Mouse (Mus musculus) neural tube, embryonic 11.5 days (tissue): ENCODE results near the gene Atp6v0b. TPM values are rescaled to one million over a fixed set of nuclear protein-coding genes. Genes with fewer than 3 reads are reported as not detected.

Source experiments
- ATAC-seq: fragments of 200-750 bp; cut with Nextera tagmentation; 2 replicates; pipeline ENCODE4 v1.8.0; 2017; ENCODE audit warnings: moderate number of reproducible peaks, mild to moderate bottlenecking, moderate TSS enrichment, moderate library complexity; ENCODE audit not compliant: insufficient read depth, low FRiP score, low TSS enrichment
- DNase-seq: peaks from one replicate; pipeline ENCODE4 v3.0.0-alpha.2; 2015; ENCODE audit warnings: low spot score
- H3K27ac ChIP-seq: fragments of 300-500 bp; sonication (generic); 2 replicates; pipeline ENCODE4 v1.5.1; 2014; ENCODE audit warnings: low read depth, mild to moderate bottlenecking, low read length
- H3K27me3 ChIP-seq: fragments of 300-500 bp; sonication (generic); 2 replicates; pipeline ENCODE4 v1.6.1; 2014; ENCODE audit warnings: mild to moderate bottlenecking, low read length, mixed read lengths; ENCODE audit not compliant: control insufficient read depth, insufficient read depth
- H3K36me3 ChIP-seq: fragments of 300-500 bp; sonication (generic); 2 replicates; pipeline ENCODE4 v1.6.1; 2014; ENCODE audit warnings: mild to moderate bottlenecking, low read length, moderate library complexity, mixed read lengths; ENCODE audit not compliant: control insufficient read depth, insufficient read depth
- H3K4me1 ChIP-seq: fragments of 300-500 bp; sonication (generic); 2 replicates; pipeline ENCODE4 v1.6.1; 2014; ENCODE audit warnings: low read length, mixed read lengths; ENCODE audit not compliant: control insufficient read depth, insufficient read depth
- H3K4me2 ChIP-seq: fragments of 300-500 bp; sonication (generic); 2 replicates; pipeline ENCODE4 v1.6.1; 2014; ENCODE audit warnings: low read depth, mild to moderate bottlenecking, moderate library complexity
- H3K4me3 ChIP-seq: fragments of 300-500 bp; sonication (generic); 2 replicates; pipeline ENCODE4 v1.5.1; 2014; ENCODE audit warnings: low read depth, low read length
- H3K9ac ChIP-seq: fragments of 300-500 bp; sonication (generic); 2 replicates; pipeline ENCODE4 v1.6.1; 2014; ENCODE audit warnings: mild to moderate bottlenecking, low read length
- H3K9me3 ChIP-seq: fragments of 300-500 bp; sonication (generic); 2 replicates; pipeline ENCODE4 v1.6.1; 2016; ENCODE audit warnings: low read length; ENCODE audit not compliant: control insufficient read depth
- WGBS: fragments of 180-500 bp; shearing (Covaris S2); extraction: QIAGEN DNeasy Blood & Tissue Kit; methylation state at CpG from one replicate; pipeline ENCODE4 v1.1.7; 2014; 5-methylcytosine and 5-hydroxymethylcytosine counted together
- polyA plus RNA-seq: library from polyadenylated mRNA; unstranded; fragments of >200 nt; fragmentation: Nextera tagmentation; extraction: Ambion mirVana; gene quantifications from 2 replicates; pipeline ENCODE4 v1.2.1, GENCODE M21; 2014

The Atp6v0b gene
- polyA plus RNA-seq, 1 experiment from 2014 or later = 249 TPM

DNA sequence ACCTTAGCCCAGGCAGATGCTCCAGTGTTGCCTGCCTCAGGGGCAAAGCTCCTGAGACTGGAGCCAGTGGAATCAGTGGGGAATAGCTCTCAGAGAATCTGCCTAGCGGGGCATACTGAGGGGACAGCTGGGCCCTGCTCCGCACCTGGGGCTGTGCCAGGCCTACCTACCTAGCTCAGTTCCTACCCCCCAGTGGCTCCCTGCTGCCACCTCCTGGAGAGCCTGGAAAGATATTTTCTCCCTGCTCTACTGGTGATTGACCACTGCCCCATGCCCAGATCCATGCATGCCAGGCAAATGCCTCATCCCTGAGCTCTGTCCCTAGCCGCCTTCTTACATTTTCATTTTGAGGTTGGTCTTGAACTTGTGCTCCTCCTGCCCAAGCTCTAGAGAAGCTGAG lies 28.3 kb downstream of the Atp6v0b start:
- 82% methylated on average over 3 of the region's 3 CpGs for WGBS

DNA sequence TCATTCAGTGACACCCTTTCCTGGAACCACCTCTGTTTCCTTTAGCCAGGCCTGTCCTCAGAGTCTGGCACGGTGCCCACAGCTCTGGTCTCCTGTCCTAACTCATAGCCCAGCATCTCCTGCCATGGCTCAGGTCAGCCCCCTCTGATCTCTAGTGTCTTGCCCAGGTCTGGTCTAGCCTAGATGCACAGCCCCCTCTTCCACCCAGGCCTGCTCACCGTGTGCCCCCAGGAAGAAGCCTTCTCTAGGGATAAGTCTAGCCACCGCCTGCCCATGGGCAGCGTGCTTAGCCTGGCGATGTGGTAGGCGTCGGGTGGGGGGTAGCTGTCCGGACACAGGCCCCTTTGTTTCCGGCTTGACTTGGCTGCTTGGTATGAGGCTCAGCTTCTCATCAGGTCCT lies 32.0 kb downstream of the Atp6v0b start:
- H3K4me2 ChIP-seq = no peak overlapping the region
- no peak for DNase-seq
- no peak for ATAC-seq

More for the DNA sequence above, 28.3 kb downstream of the Atp6v0b start:
- Histone ChIP-seq H3K9ac (no peak overlapping the region), H3K4me2 (no peak overlapping the region), H3K27me3 (no peaks in the 10 kb centered on the region), H3K4me3 (no peak overlapping the region), H3K27ac (no peak overlapping the region), H3K9me3 (no peaks in the 10 kb centered on the region), H3K36me3 (no peaks in the 10 kb centered on the region), H3K4me1 (no peaks in the 10 kb centered on the region)
- ATAC-seq (no peak), DNase-seq (no peak)

DNA sequence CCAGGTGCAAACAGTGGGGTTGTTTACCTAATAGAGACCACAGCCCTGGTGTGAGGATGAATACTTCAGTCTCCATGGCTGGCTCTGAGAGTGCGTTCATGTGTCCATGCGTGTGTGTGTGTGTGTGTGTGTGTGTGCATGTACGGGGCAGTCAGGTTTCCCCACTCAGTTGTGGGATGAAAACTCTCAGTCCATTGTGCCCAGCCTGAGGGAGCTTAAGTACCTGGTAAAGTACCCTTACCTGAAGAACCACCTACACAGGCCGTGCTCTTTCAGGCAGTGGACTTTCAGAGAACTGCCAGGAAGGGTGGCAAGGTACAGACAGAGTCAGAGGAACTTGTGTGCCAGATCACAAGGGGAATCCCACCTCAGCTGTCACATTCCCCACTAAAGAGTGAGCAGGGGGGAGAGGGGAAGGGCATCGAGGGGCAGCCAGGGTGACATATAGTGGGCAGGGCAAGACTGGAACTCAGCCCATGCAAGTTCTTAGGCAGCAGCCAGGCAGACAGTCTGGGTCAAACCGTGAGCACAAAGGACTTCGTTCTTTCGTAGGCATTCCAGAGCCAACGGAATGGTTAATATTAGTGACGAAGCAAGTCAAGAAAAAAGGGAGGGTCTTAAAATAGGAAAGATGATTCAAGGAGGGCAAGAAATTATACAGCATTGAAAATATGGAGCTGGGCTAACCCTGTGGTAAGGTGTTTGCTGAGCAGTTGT lies 34.8 kb downstream of the Atp6v0b start:
- Histone ChIP-seq H3K27me3 (no peaks in the 10 kb centered on the region), H3K36me3 (no peaks in the 10 kb centered on the region), H3K4me1 (no peaks in the 10 kb centered on the region), H3K9ac (no peak overlapping the region), H3K4me2 (no peak overlapping the region), H3K27ac (no peak overlapping the region), H3K4me3 (no peak overlapping the region), H3K9me3 (no peaks in the 10 kb centered on the region)
- DNase-seq (no peak), ATAC-seq (no peak)
- WGBS = 90% methylated on average over 10 of the region's 10 CpGs

More for the DNA sequence above, 32.0 kb downstream of the Atp6v0b start:
- Histone ChIP-seq H3K9ac (no peak overlapping the region), H3K27me3 (no peaks in the 10 kb centered on the region), H3K27ac (no peak overlapping the region), H3K36me3 (no peaks in the 10 kb centered on the region), H3K4me1 (no peaks in the 10 kb centered on the region), H3K9me3 (no peaks in the 10 kb centered on the region), H3K4me3 (no peak overlapping the region)
- 84% methylated on average over 9 of the region's 9 CpGs for WGBS

DNA sequence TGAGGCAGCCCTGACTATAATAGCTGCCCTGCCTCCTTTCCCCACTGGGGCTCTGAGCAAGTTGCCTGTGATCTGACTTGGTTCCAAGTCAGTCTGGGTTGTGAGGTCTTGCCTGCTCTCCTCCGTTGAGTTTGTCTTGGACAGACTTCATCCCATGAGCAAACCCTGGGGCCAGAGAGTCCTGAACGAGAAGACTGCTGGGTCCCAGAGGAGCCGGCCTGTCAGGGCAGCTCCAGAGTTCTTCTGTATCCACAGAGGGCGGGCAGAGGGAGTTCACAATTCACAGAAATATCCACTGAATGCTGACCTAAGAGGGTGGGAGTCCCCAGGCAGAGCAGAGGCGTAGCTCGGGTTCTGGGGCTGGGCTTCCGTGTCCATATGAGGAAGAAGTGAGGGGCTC lies 36.3 kb downstream of the Atp6v0b start:
- Histone ChIP-seq H3K36me3 (no peaks in the 10 kb centered on the region), H3K4me2 (no peak overlapping the region), H3K27ac (no peak overlapping the region), H3K4me1 (no peaks in the 10 kb centered on the region), H3K9ac (no peak overlapping the region), H3K9me3 (no peaks in the 10 kb centered on the region), H3K4me3 (no peak overlapping the region), H3K27me3 (no peaks in the 10 kb centered on the region)
- DNase-seq = no peak
- 76% methylated on average over 7 of the region's 7 CpGs for WGBS
- no peak for ATAC-seq

DNA sequence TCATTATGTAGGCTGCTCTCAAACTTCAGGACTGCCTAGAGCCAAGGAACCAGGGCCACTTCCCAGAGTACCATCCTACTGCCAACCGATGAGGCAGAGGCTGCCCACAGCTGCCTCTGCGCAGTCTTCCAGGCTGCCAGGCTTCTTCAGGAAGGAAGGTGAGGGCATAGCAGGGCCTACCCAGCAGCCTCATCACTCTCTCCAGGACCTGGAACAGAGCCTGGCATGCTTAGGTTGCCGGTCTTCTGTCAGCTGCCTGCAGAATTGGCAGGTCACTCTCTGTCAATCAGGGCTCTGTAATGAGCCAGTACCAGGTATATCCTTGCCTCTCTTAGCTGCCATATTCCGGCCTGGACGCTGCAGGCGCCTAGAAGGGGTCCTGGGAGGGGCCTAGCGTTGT lies 37.0 kb downstream of the Atp6v0b start:
- ATAC-seq (no peak), DNase-seq (no peak)
- H3K4me3 ChIP-seq = no peak overlapping the region
- H3K9ac ChIP-seq = no peak overlapping the region
- no peaks in the 10 kb centered on the region for H3K27me3 ChIP-seq
- no peaks in the 10 kb centered on the region for H3K9me3 ChIP-seq
- WGBS = 87% methylated on average over 7 of the region's 7 CpGs
- H3K4me2 ChIP-seq = no peak overlapping the region
- no peaks in the 10 kb centered on the region for H3K4me1 ChIP-seq
- H3K27ac ChIP-seq = no peak overlapping the region
- H3K36me3 ChIP-seq = no peaks in the 10 kb centered on the region

DNA sequence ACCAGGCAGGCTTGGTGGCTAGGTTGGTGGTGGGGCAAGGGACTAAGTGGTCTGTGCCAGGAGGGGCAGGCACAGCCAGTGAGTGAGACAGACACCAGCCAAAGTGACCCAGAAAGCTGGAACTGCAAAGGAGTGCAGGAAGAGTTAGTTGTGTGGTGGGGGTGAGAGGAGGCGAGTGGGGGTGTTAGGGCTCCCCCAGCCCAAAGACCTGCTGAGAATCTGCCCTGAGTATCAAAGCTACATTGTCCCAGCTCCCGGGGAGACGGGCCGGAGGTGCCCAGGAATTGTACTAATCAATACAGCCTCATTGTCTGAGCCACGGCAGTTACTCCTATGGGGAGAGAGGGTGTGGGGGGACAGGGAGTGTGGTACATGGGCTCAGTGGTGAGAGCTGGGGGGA lies 37.6 kb downstream of the Atp6v0b start:
- H3K36me3 ChIP-seq = no peaks in the 10 kb centered on the region
- no peak overlapping the region for H3K4me3 ChIP-seq
- H3K4me1 ChIP-seq = no peaks in the 10 kb centered on the region
- no peak for DNase-seq
- no peaks in the 10 kb centered on the region for H3K9me3 ChIP-seq
- ATAC-seq = 0 out of 2 replicates have a peak, but pooled peaks have one; percentile 45
- no peaks in the 10 kb centered on the region for H3K27me3 ChIP-seq
- H3K9ac ChIP-seq = peak overlapping the region; percentile 7; the same call in 1 of the 2 replicates
- H3K27ac ChIP-seq = no peak overlapping the region
- WGBS = 31% methylated on average over 5 of the region's 5 CpGs
- H3K4me2 ChIP-seq = no peak overlapping the region

- Histone ChIP-seq H3K9ac (no peak overlapping the region; the same call in 1 of the 2 replicates), H3K4me2 (no peak overlapping the region), H3K9me3 (no peaks in the 10 kb centered on the region), H3K4me1 (no peaks in the 10 kb centered on the region), H3K27ac (no peak overlapping the region), H3K4me3 (no peak overlapping the region), H3K36me3 (no peaks in the 10 kb centered on the region), H3K27me3 (no peaks in the 10 kb centered on the region)
- DNase-seq = no peak
- WGBS = 54% methylated on average over 17 of the region's 17 CpGs
- ATAC-seq = 0 out of 2 replicates have a peak, but pooled peaks have one; percentile 35
Observed at GRCm38 (mm10) chr4:117849063-117849462, 38.1 kb downstream of the Atp6v0b start.

GRCm38 (mm10) chr4:117847011-117847410 lies 40.1 kb downstream of the Atp6v0b start:
- DNase-seq (no peak), ATAC-seq (no peak)
- 26% methylated on average over 2 of the region's 2 CpGs for WGBS
- Histone ChIP-seq H3K27me3 (no peaks in the 10 kb centered on the region), H3K27ac (no peak overlapping the region), H3K9ac (no peak overlapping the region), H3K36me3 (no peaks in the 10 kb centered on the region), H3K4me3 (no peak overlapping the region), H3K9me3 (no peaks in the 10 kb centered on the region), H3K4me1 (no peaks in the 10 kb centered on the region), H3K4me2 (no peak overlapping the region)

DNA sequence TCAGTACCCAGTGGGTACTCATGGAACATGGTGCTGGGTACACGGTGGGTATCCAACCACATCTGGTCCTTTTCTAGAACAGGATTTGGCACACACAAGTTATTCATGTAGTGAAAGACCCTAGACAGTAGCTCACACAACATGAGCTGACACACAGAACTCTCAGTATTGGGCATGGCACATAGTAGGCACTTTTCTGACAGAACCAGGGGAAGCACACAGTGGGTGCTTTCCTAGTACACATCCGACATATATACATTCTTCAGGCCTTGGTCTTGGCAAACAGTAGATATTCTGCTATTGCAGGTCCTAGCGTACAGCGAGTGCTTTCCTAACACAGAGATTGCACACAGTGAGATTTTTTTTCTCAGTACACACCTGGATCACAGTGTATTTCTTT lies 40.9 kb downstream of the Atp6v0b start:
- ATAC-seq = no peak

More for the DNA sequence above, 40.9 kb downstream of the Atp6v0b start:
- H3K36me3 ChIP-seq = no peaks in the 10 kb centered on the region
- H3K4me3 ChIP-seq = no peak overlapping the region
- H3K9me3 ChIP-seq = no peaks in the 10 kb centered on the region
- no peak overlapping the region for H3K4me2 ChIP-seq
- no peak for DNase-seq
- no peaks in the 10 kb centered on the region for H3K27me3 ChIP-seq
- H3K4me1 ChIP-seq = no peaks in the 10 kb centered on the region
- no peak overlapping the region for H3K27ac ChIP-seq
- H3K9ac ChIP-seq = no peak overlapping the region
- over 99% methylated on average over 4 of the region's 4 CpGs for WGBS
